12 mouse cellular contexts compared by ENCODE assay signal in genomic region chr2:138040302-138040701, GRCm38 (mm10).
DNase-seq lines count a peak whose midpoint lies in the region; ATAC-seq and TF ChIP-seq lines count a peak whose summit lies in the region.
"Had no signal": no experiment of that assay in that cellular context is flagged by ENCODE, and none has a peak within 500 bp of the region (broad histone marks: within the 10 kb centered on the region; RNA-seq: fewer than 3 reads in every experiment).

No protein-coding gene starts in this region.

- no peak for ATAC-seq in heart, embryonic 12.5 days (ENCODE audit: insufficient number of reproducible peaks, low FRiP score)
- peak; percentile 81 for ATAC-seq in kidney, embryonic 15.5 days (replicated peaks; ENCODE audit: low FRiP score)
- no peak for ATAC-seq in midbrain, embryonic 13.5 days
- ATAC-seq in hindbrain, postnatal 0 days: no peak

- TF ChIP-seq EP300 in heart, adult 2 months (IDR thresholded peaks at IDR 0.05; ENCODE audit: insufficient read depth, low read depth, low read length): no peak

- DNase-seq in heart, adult 2 months: peak; percentile 28 to 51
- DNase-seq in gastrocnemius, postnatal 4 days (ENCODE audit: low spot score in 2 of 2): peak; percentile 21 to 47
- peak; percentile 63 for DNase-seq in lung, postnatal 25 days (ENCODE audit: low spot score)
- no peak for DNase-seq in hindbrain, postnatal 0 days (ENCODE audit: low spot score)
- no peak for DNase-seq in frontal cortex, postnatal 25 days (ENCODE audit: low spot score in 2 of 2)
- DNase-seq: cerebellum, adult 2 months; retina, postnatal 1 day had no signal

- no peak for TF ChIP-seq CTCF in heart, adult 2 months (IDR thresholded peaks at IDR 0.05)
- TF ChIP-seq CTCF in hindbrain, postnatal 0 days (IDR thresholded peaks at IDR 0.05; ENCODE audit: low read depth): no peak

- intact Hi-C loops in heart, adult 2 months (cut with DNase I): no loop called here

- no peaks in the 10 kb centered on the region for H3K79me2 ChIP-seq in heart, adult 2 months (replicated peaks; ENCODE audit: control insufficient read depth, insufficient read depth, low read length)

- 75% methylated on average over 5 of the region's 5 CpGs for WGBS in heart, adult 2 months
- 81% methylated on average over 5 of the region's 5 CpGs for WGBS in heart, embryonic 12.5 days
- WGBS in kidney, embryonic 15.5 days: 50% methylated on average over 5 of the region's 5 CpGs
- 82% methylated on average over 5 of the region's 5 CpGs for WGBS in midbrain, embryonic 13.5 days
- WGBS in hindbrain, postnatal 0 days: 73% methylated on average over 5 of the region's 5 CpGs

- no peaks in the 10 kb centered on the region for H3K36me3 ChIP-seq in heart, adult 2 months (ENCODE audit: control insufficient read depth, insufficient read depth, low read length)
- no peaks in the 10 kb centered on the region for H3K36me3 ChIP-seq in heart, embryonic 12.5 days
- no peaks in the 10 kb centered on the region for H3K36me3 ChIP-seq in kidney, embryonic 15.5 days
- H3K36me3 ChIP-seq in midbrain, embryonic 13.5 days: no peaks in the 10 kb centered on the region
- no peaks in the 10 kb centered on the region for H3K36me3 ChIP-seq in hindbrain, postnatal 0 days (ENCODE audit: insufficient read depth, low read length)
- H3K36me3 ChIP-seq: hindbrain, embryonic 10.5 days; midbrain, embryonic 12.5 days had no signal

- H3K4me3 ChIP-seq in heart, adult 2 months: no peak overlapping the region
- no peak overlapping the region for H3K4me3 ChIP-seq in heart, embryonic 12.5 days
- no peak overlapping the region for H3K4me3 ChIP-seq in kidney, embryonic 15.5 days (replicated peaks)
- no peak overlapping the region for H3K4me3 ChIP-seq in midbrain, embryonic 13.5 days (replicated peaks)
- H3K4me3 ChIP-seq in hindbrain, postnatal 0 days (ENCODE audit: low read length): no peak overlapping the region
- H3K4me3 ChIP-seq: hindbrain, embryonic 10.5 days; midbrain, embryonic 12.5 days had no signal

- H3K27ac ChIP-seq in heart, adult 2 months: no peak overlapping the region
- no peak overlapping the region for H3K27ac ChIP-seq in heart, embryonic 12.5 days (ENCODE audit: poor library complexity, severe bottlenecking)
- H3K27ac ChIP-seq in kidney, embryonic 15.5 days: no peak overlapping the region
- no peak overlapping the region for H3K27ac ChIP-seq in midbrain, embryonic 13.5 days
- no peak overlapping the region for H3K27ac ChIP-seq in hindbrain, postnatal 0 days
- H3K27ac ChIP-seq: hindbrain, embryonic 10.5 days; midbrain, embryonic 12.5 days had no signal

- no peaks in the 10 kb centered on the region for H3K27me3 ChIP-seq in heart, adult 2 months (ENCODE audit: control insufficient read depth, insufficient read depth, low read length)
- no peaks in the 10 kb centered on the region for H3K27me3 ChIP-seq in heart, embryonic 12.5 days (replicated peaks)
- no peaks in the 10 kb centered on the region for H3K27me3 ChIP-seq in kidney, embryonic 15.5 days
- H3K27me3 ChIP-seq in midbrain, embryonic 13.5 days: no peaks in the 10 kb centered on the region
- H3K27me3 ChIP-seq in hindbrain, postnatal 0 days (ENCODE audit: insufficient read depth, low read length): no peaks in the 10 kb centered on the region
- H3K27me3 ChIP-seq: midbrain, embryonic 12.5 days had no signal

- H3K4me1 ChIP-seq in heart, adult 2 months (ENCODE audit: control insufficient read depth, insufficient read depth, low read length): 0 out of 2 replicates have a peak, but pooled peaks cover 1% of the 10 kb centered on the region
- no peaks in the 10 kb centered on the region for H3K4me1 ChIP-seq in heart, embryonic 12.5 days (replicated peaks)
- H3K4me1 ChIP-seq in kidney, embryonic 15.5 days: no peaks in the 10 kb centered on the region
- H3K4me1 ChIP-seq in midbrain, embryonic 13.5 days (replicated peaks): peaks cover 5% of the 10 kb centered on the region; the same call in 1 of the 2 replicates
- no peaks in the 10 kb centered on the region for H3K4me1 ChIP-seq in hindbrain, postnatal 0 days (ENCODE audit: insufficient read depth, low read length)
- H3K4me1 ChIP-seq: hindbrain, embryonic 10.5 days; midbrain, embryonic 12.5 days had no signal

- no peaks in the 10 kb centered on the region for H3K9me3 ChIP-seq in heart, embryonic 12.5 days (replicated peaks)
- H3K9me3 ChIP-seq in kidney, embryonic 15.5 days (replicated peaks): no peaks in the 10 kb centered on the region
- no peaks in the 10 kb centered on the region for H3K9me3 ChIP-seq in midbrain, embryonic 13.5 days
- no peaks in the 10 kb centered on the region for H3K9me3 ChIP-seq in hindbrain, postnatal 0 days (ENCODE audit: low read length)
- H3K9me3 ChIP-seq: hindbrain, embryonic 10.5 days; midbrain, embryonic 12.5 days had no signal

- H3K4me2 ChIP-seq in heart, embryonic 12.5 days: no peak overlapping the region
- H3K4me2 ChIP-seq in kidney, embryonic 15.5 days: no peak overlapping the region
- no peak overlapping the region for H3K4me2 ChIP-seq in midbrain, embryonic 13.5 days (replicated peaks)
- no peak overlapping the region for H3K4me2 ChIP-seq in hindbrain, postnatal 0 days (ENCODE audit: low read depth, low read length)
- H3K4me2 ChIP-seq: midbrain, embryonic 12.5 days had no signal

- TF ChIP-seq POLR2A in heart, adult 2 months (IDR thresholded peaks at IDR 0.05; ENCODE audit: insufficient read depth, low read depth, low read length): no peak

- no peak overlapping the region for H3K9ac ChIP-seq in heart, adult 2 months (ENCODE audit: low read depth, low read length)
- no peak overlapping the region for H3K9ac ChIP-seq in heart, embryonic 12.5 days
- H3K9ac ChIP-seq in kidney, embryonic 15.5 days: no peak overlapping the region
- no peak overlapping the region for H3K9ac ChIP-seq in midbrain, embryonic 13.5 days (replicated peaks)
- H3K9ac ChIP-seq in hindbrain, postnatal 0 days (replicated peaks; ENCODE audit: low read length): no peak overlapping the region
- H3K9ac ChIP-seq: midbrain, embryonic 12.5 days had no signal

Comparison
In these comparisons a context has a peak if more than half of its experiments do, and no peak if none do; other contexts are left out.
1. DNase-seq: peak in heart, adult 2 months (2 of 2), gastrocnemius, postnatal 4 days (2 of 2) and lung, postnatal 25 days (single experiment); none in hindbrain, postnatal 0 days (single experiment) and frontal cortex, postnatal 25 days (0 of 2).